Comparison of ENCODE assay signal across 13 mouse cellular contexts in the genomic region with DNA sequence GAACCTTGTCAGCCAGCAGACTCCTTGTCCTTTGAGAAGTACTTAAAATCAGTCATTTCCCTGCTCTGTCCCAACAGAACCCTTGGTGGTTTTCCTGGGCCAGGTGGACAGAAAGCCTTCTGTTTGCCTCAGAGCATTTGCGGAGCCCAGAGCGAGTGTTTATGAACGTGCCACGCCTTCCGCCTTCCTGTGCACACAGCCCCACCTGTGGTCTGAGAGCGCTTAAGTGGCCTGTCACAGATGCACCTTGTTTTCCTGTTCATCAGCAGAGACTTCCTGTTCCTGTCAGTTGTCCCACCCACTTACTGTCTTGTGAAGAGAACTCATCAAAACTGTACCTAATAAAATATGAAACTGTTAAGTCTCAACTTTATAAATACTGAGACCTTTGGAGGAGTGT. TPM values are rescaled to one million over a fixed set of nuclear protein-coding genes. Genes with fewer than 3 reads are reported as not detected.
DNase-seq lines count a peak whose midpoint lies in the region; TF ChIP-seq lines count a peak whose summit lies in the region.
"Had no signal": no experiment of that assay in that cellular context is flagged by ENCODE, and none has a peak within 500 bp of the region (broad histone marks: within the 10 kb centered on the region; RNA-seq: fewer than 3 reads in every experiment).

No protein-coding gene starts in this region.

- peak; percentile 87 for DNase-seq in CD4-positive helper T cell, adult 2 months (ENCODE audit: low read depth, low spot score)
- DNase-seq in lung, postnatal 14 days, result peak; percentile 42
- peak; percentile 86 to 89 for DNase-seq in spleen, postnatal 36 days (ENCODE audit: low spot score in 2 of 2)
- DNase-seq in layer of hippocampus, postnatal 10 days (ENCODE audit: low spot score in 2 of 2), result no peak
- no peak for DNase-seq in left cerebral cortex, adult 18-20 months (ENCODE audit: low spot score in 2 of 2)
- DNase-seq in right cerebral cortex, postnatal 36 days (ENCODE audit: low spot score in 2 of 2), result no peak
- no peak for DNase-seq in testis, postnatal 10 days (ENCODE audit: low spot score)
- DNase-seq: heart, postnatal 10 days; kidney, postnatal 10 days had no signal

- 0 out of 2 replicates have a peak overlapping the region, but pooled peaks have one; percentile 7 for H3K27ac ChIP-seq in ES-Bruce4 (ENCODE audit: insufficient read depth, low read length)
- H3K27ac ChIP-seq: lung, embryonic 15.5 days had no signal

- peaks cover 84% of the 10 kb centered on the region for H3K36me3 ChIP-seq in ES-Bruce4 (ENCODE audit: control insufficient read depth, insufficient read depth, low read length, poor library complexity, severe bottlenecking)

- no peak overlapping the region for H3K4me3 ChIP-seq in ES-Bruce4 (ENCODE audit: low read depth, low read length)
- H3K4me3 ChIP-seq: erythroblast, embryonic 14.5 days; lung, embryonic 15.5 days; stomach, embryonic 15.5 days had no signal

- no peaks in the 10 kb centered on the region for H3K9me3 ChIP-seq in ES-Bruce4 (replicated peaks; ENCODE audit: control insufficient read depth, insufficient read depth, low read length, poor library complexity, severe bottlenecking)
- H3K9me3 ChIP-seq: lung, embryonic 15.5 days; stomach, embryonic 15.5 days had no signal

- no peak for TF ChIP-seq CTCF in ES-Bruce4 (IDR thresholded peaks at IDR 0.05; ENCODE audit: low read depth, low read length)

- no peaks in the 10 kb centered on the region for H3K27me3 ChIP-seq in ES-Bruce4 (ENCODE audit: control insufficient read depth, insufficient read depth, low read length, poor library complexity, severe bottlenecking)
- H3K27me3 ChIP-seq: lung, embryonic 15.5 days; stomach, embryonic 15.5 days had no signal

- H3K9ac ChIP-seq in ES-Bruce4 (ENCODE audit: low read depth, poor library complexity, severe bottlenecking), result no peak overlapping the region
- H3K9ac ChIP-seq: lung, embryonic 15.5 days; stomach, embryonic 15.5 days had no signal

- peaks cover 9% of the 10 kb centered on the region for H3K4me1 ChIP-seq in ES-Bruce4 (ENCODE audit: control insufficient read depth, insufficient read depth, low read length)

- no peak for TF ChIP-seq EP300 in ES-Bruce4 (IDR thresholded peaks at IDR 0.05; ENCODE audit: insufficient read depth, low read depth, low read length)

- no peak for TF ChIP-seq POLR2A in ES-Bruce4 (IDR thresholded peaks at IDR 0.05; ENCODE audit: insufficient read depth, low read length)

RNA-seq across cellular contexts. Expression of a gene that starts 16.2 kb away (rescaled TPM):
- polyA plus RNA-seq in ES-Bruce4 (2011; ENCODE audit: insufficient read depth, insufficient read length, low read depth, missing spikeins), result 108 and 112 TPM in 2 replicates
- total RNA-seq in layer of hippocampus, postnatal 10 days (2021), result 10 to 100 TPM; 41.9 to 42.9 TPM
- total RNA-seq in left cerebral cortex, adult 18-20 months (2021), result 10 to 100 TPM; 32.0 to 33.4 TPM

Comparison
In these comparisons a context has a peak if more than half of its experiments do, and no peak if none do; other contexts are left out.
1. DNase-seq: peak in CD4-positive helper T cell, adult 2 months (single experiment), lung, postnatal 14 days (single experiment) and spleen, postnatal 36 days (2 of 2); none in layer of hippocampus, postnatal 10 days (0 of 2), left cerebral cortex, adult 18-20 months (0 of 2), right cerebral cortex, postnatal 36 days (0 of 2) and testis, postnatal 10 days (single experiment).